Mouse (Mus musculus) intestine, postnatal 0 days (tissue): ENCODE results near the gene Zfp184. TPM values are rescaled to one million over a fixed set of nuclear protein-coding genes. Genes with fewer than 3 reads are reported as not detected.

ENCODE experiments used
- ATAC-seq: fragments of 200-750 bp; cut with Nextera tagmentation; 2 replicates; pipeline ENCODE4 v1.8.0; 2017; ENCODE audit warnings: mild to moderate bottlenecking, moderate TSS enrichment, moderate library complexity
- H3K27ac ChIP-seq: fragments of 300-500 bp; sonication (generic); 2 replicates; pipeline ENCODE4 v1.5.1; 2014; ENCODE audit warnings: mild to moderate bottlenecking, low read depth, low read length, moderate library complexity
- H3K27me3 ChIP-seq: fragments of 300-500 bp; sonication (generic); replicated peaks from 2 replicates; pipeline ENCODE4 v1.6.1; 2014; ENCODE audit warnings: low read length, mixed read lengths; ENCODE audit not compliant: control insufficient read depth, insufficient read depth
- H3K36me3 ChIP-seq: fragments of 300-500 bp; sonication (generic); 2 replicates; pipeline ENCODE4 v1.6.1; 2014; ENCODE audit warnings: mild to moderate bottlenecking, moderate library complexity; ENCODE audit not compliant: control insufficient read depth, insufficient read depth
- H3K4me1 ChIP-seq: fragments of 300-500 bp; sonication (generic); replicated peaks from 2 replicates; pipeline ENCODE4 v1.6.1; 2014; ENCODE audit warnings: antibody characterized with exemption, low read length, mixed read lengths; ENCODE audit not compliant: control insufficient read depth, insufficient read depth
- H3K4me2 ChIP-seq: fragments of 300-500 bp; sonication (generic); replicated peaks from 2 replicates; pipeline ENCODE4 v1.6.1; 2014; ENCODE audit warnings: low read depth, mild to moderate bottlenecking, moderate library complexity
- H3K4me3 ChIP-seq: fragments of 300-500 bp; sonication (generic); 2 replicates; pipeline ENCODE4 v1.5.1; 2014; ENCODE audit warnings: low read depth, low read length
- H3K9ac ChIP-seq: fragments of 300-500 bp; sonication (generic); 2 replicates; pipeline ENCODE4 v1.6.1; 2014; ENCODE audit warnings: mild to moderate bottlenecking, low read depth, low read length
- H3K9me3 ChIP-seq: fragments of 300-500 bp; sonication (generic); 2 replicates; pipeline ENCODE4 v1.6.1; 2016; ENCODE audit warnings: mixed run types; ENCODE audit not compliant: control insufficient read depth
- CTCF ChIP-seq: sonication (generic); IDR thresholded peaks from 2 replicates; pipeline ENCODE4 v1.5.1; 2016; ENCODE audit warnings: low read depth, mild to moderate bottlenecking, control low read depth, antibody characterized with exemption, moderate library complexity
- WGBS: fragments of 180-500 bp; shearing (Covaris S2); extraction: QIAGEN DNeasy Blood & Tissue Kit; methylation state at CpG from one replicate; pipeline ENCODE4 v1.1.7; 2014; 5-methylcytosine and 5-hydroxymethylcytosine counted together
- polyA plus RNA-seq: library from polyadenylated mRNA; unstranded; fragments of >200 nt; fragmentation: Nextera tagmentation; extraction: Ambion mirVana; gene quantifications from 2 replicates; pipeline ENCODE4 v1.2.1, GENCODE M21; 2015

Gene Zfp184
- polyA plus RNA-seq, 1 experiment from 2014 or later = 1.2 TPM

DNA sequence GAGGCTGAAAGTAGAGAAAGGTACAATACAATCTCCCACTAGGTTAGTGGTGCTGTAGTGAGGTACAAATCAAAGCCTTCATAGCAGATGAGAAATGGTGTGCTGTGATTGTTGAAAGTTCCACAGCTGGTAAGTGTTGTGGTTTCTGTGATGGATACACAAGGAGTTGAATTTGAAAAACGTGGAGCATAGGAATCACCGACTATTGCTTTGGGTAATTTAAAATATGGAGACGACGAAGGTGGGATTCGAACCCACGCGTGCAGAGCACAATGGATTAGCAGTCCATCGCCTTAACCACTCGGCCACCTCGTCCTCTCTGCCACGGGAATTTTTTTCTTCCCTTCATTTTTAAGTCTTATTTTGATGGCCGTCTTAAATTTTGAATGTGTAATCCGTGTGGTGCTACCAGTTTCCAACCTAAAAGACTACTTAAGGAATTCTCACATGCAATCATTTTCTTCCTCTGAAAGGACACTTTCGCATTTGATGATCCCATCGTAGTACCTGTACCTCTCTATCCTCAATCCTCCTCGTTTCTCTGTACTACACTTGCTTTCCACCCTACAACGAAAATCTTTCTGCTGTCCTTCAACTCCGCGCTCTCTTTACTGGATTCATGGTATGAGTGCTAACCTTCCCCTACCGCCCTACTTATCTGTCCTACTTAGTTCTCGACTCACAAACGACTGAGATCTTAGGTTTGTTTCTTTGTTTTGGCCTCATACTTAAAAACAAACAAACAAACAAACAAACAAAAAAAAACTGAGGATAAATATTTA lies 49.3 kb downstream of the Zfp184 start:
- Histone ChIP-seq H3K27me3 (peaks cover 52% of the 10 kb centered on the region), H3K4me2 (peak overlapping the region; percentile 41; the same call in 1 of the 2 replicates), H3K9me3 (0 out of 2 replicates have a peak, but pooled peaks cover 5% of the 10 kb centered on the region), H3K4me3 (no peak overlapping the region; the same call in 1 of the 2 replicates), H3K27ac (no peak overlapping the region), H3K4me1 (no peaks in the 10 kb centered on the region), H3K36me3 (no peaks in the 10 kb centered on the region), H3K9ac (no peak overlapping the region)
- WGBS = 4% methylated on average over 22 of the region's 22 CpGs
- no peak for ATAC-seq
- no peak for TF ChIP-seq CTCF

DNA sequence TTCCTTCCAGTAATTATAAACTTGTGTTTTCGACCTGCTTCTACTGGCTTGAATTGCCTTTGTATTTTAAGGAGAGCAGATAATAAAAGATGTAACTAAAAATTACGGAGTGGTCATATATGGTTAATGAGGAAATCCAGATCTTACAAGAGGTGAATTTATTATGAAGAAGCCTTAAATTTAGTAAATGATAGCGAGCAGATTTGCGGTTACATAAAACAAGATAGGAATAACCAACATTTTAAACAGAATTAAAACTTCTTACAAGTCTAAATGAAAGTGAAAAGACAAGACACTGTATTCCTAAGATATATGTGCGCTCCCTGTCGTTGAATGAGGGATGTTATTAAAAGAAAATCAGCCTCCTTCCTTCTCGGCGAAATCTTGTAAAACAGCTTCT lies 50.0 kb downstream of the Zfp184 start:
- H3K36me3 ChIP-seq = no peaks in the 10 kb centered on the region
- peak overlapping the region; percentile 37 for H3K4me3 ChIP-seq
- 0 out of 2 replicates have a peak, but pooled peaks cover 5% of the 10 kb centered on the region for H3K9me3 ChIP-seq
- H3K4me2 ChIP-seq = peak overlapping the region; percentile 60
- no peak overlapping the region for H3K27ac ChIP-seq
- WGBS = 7% methylated on average over 8 of the region's 8 CpGs
- H3K9ac ChIP-seq = no peak overlapping the region
- no peaks in the 10 kb centered on the region for H3K4me1 ChIP-seq
- ATAC-seq = no peak
- peaks cover 57% of the 10 kb centered on the region for H3K27me3 ChIP-seq
- TF ChIP-seq CTCF = no peak

DNA sequence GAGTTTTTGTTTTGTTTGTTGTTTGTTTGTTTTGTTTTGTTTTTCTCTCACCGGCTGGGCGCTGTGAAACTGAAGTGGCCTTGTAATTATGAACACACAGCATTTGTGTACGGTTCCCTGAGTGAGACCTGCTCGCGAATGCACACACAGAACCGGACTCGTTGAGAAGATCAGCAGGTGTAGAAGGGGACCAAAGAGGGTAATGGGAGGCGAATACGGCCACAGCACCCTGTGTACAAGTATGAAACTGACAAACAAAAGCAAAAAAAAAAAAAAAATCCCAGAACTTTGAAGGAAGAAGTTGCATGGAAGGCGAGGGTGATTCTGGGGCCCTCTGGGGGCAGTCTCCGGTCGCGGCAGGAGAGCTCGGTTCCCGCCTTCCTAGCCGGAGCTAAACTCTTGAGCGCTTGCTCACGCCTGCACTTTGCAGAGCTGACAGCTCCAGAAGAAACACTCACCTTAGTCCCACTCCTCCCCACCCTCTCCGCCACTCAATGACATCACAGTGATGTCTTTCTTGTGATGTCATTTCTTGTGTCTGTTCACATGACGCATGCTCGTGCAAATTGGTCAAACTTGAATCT lies 50.5 kb downstream of the Zfp184 start:
- ATAC-seq = peak; percentile 65; the same call in 1 of the 2 replicates
- H3K4me2 ChIP-seq = peak overlapping the region; percentile 60
- H3K4me3 ChIP-seq = peak overlapping the region; percentile 37
- 0 out of 2 replicates have a peak, but pooled peaks cover 5% of the 10 kb centered on the region for H3K9me3 ChIP-seq
- H3K36me3 ChIP-seq = no peaks in the 10 kb centered on the region
- TF ChIP-seq CTCF = peak; percentile 48
- H3K4me1 ChIP-seq = no peaks in the 10 kb centered on the region
- H3K9ac ChIP-seq = no peak overlapping the region
- WGBS = 1% methylated on average over 21 of the region's 21 CpGs
- H3K27me3 ChIP-seq = peaks cover 62% of the 10 kb centered on the region
- H3K27ac ChIP-seq = no peak overlapping the region

DNA sequence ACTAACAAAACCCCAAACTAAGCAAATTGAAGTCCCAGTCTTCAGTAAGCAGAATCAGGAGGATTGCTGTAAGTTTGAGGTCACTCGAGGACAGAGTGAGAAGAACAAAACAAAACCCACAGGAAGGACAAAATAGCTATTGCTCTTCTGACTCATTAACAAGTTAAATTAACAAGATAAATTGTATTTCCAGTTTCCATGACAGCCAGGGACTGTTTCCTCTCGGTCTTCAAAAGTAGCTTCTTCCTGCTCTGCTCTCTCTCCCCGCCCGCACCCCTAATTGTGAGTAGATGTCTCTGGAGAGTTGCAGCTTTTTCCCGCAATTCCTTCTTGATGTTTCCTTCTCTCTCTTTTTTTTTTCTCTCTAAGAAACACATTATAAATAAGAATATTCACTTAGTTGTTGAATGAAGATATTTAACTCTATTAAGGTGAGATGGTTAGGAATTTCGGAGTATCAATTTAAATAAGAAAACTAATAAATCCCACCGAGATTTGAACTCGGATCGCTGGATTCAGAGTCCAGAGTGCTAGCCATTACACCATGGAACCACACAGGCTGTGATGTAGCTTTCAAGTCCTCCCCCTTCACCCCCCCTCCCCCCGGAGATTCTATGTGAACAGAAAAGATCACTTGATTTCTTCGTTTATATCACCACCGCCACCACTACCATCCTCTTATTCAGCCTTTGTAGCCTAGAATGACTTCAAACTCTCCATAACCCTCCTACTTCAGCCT lies 51.4 kb downstream of the Zfp184 start:
- Histone ChIP-seq H3K4me2 (peak overlapping the region; percentile 60), H3K27me3 (peaks cover 71% of the 10 kb centered on the region), H3K9me3 (0 out of 2 replicates have a peak, but pooled peaks cover 3% of the 10 kb centered on the region), H3K9ac (no peak overlapping the region), H3K27ac (no peak overlapping the region), H3K4me1 (no peaks in the 10 kb centered on the region), H3K36me3 (no peaks in the 10 kb centered on the region), H3K4me3 (peak overlapping the region; percentile 37)
- 4% methylated on average over 12 of the region's 12 CpGs for WGBS
- no peak for ATAC-seq
- TF ChIP-seq CTCF = no peak

DNA sequence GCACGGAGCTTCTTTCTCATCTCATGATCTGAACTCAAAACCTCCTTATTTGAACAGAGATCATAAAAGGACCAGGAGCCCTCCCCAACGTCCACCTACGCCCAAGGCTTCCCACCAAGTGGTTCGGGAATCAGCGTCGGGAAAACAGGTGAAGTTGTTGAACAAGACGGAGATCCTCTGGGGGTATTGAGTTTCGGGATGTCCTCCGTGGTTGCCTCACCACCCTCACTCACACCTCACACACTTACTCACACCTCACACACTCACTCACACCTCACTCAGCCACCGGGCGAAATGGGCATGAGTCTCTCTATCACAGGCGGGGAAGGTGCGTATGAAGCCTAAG lies 51.9 kb downstream of the Zfp184 start:
- H3K27me3 ChIP-seq = peaks cover 73% of the 10 kb centered on the region

More for the DNA sequence above, 51.9 kb downstream of the Zfp184 start:
- peak overlapping the region; percentile 60 for H3K4me2 ChIP-seq
- H3K9ac ChIP-seq = no peak overlapping the region
- TF ChIP-seq CTCF = no peak
- H3K4me3 ChIP-seq = peak overlapping the region; percentile 37
- ATAC-seq = no peak
- WGBS = 2% methylated on average over 13 of the region's 13 CpGs
- H3K4me1 ChIP-seq = no peaks in the 10 kb centered on the region
- H3K36me3 ChIP-seq = no peaks in the 10 kb centered on the region
- no peaks in the 10 kb centered on the region for H3K9me3 ChIP-seq
- H3K27ac ChIP-seq = no peak overlapping the region
